Mouse (Mus musculus): ENCODE measurements around the gene Rbpjl. TPM values are rescaled to one million over a fixed set of nuclear protein-coding genes. Genes with fewer than 3 reads are reported as not detected.

The Rbpjl gene
- total and polyA plus RNA-seq, 3 experiments = 0.18 TPM; not detected in 2

GRCm38 (mm10) chr2:164436961-164437360 lies 34.0 kb downstream of the Rbpjl start:
- no peaks in the 10 kb centered on the region for H3K27me3 ChIP-seq (ENCODE audit: control insufficient read depth, insufficient read depth, low read length)
- WGBS = 64% methylated on average over 3 of the region's 3 CpGs
- peak in 1 of 2 experiments; percentile 47 for DNase-seq
- no peaks in the 10 kb centered on the region for H3K79me2 ChIP-seq (replicated peaks; ENCODE audit: control insufficient read depth, insufficient read depth, low read length)
- TF ChIP-seq POLR2A (IDR thresholded peaks at IDR 0.05; ENCODE audit: insufficient read depth, low read depth, low read length) = no peak
- no peak for TF ChIP-seq CTCF (IDR thresholded peaks at IDR 0.05)
- no peak for TF ChIP-seq EP300 (IDR thresholded peaks at IDR 0.05; ENCODE audit: insufficient read depth, low read depth, low read length)
- no peaks in the 10 kb centered on the region for H3K36me3 ChIP-seq (ENCODE audit: control insufficient read depth, insufficient read depth, low read length)
- peaks cover 12% of the 10 kb centered on the region for H3K4me1 ChIP-seq (ENCODE audit: control insufficient read depth, insufficient read depth, low read length)
- H3K4me3 ChIP-seq = no peak overlapping the region
- intact Hi-C loops (cut with DNase I) = no loop called here
- H3K27ac ChIP-seq = peak overlapping the region; percentile 9; the same call in 1 of the 2 replicates
- H3K9ac ChIP-seq (ENCODE audit: low read depth, low read length) = no peak overlapping the region

- intact Hi-C loops (cut with DNase I) = no loop called here
- H3K36me3 ChIP-seq (ENCODE audit: control insufficient read depth, insufficient read depth, low read length) = no peaks in the 10 kb centered on the region
- no peaks in the 10 kb centered on the region for H3K79me2 ChIP-seq (replicated peaks; ENCODE audit: control insufficient read depth, insufficient read depth, low read length)
- TF ChIP-seq POLR2A (IDR thresholded peaks at IDR 0.05; ENCODE audit: insufficient read depth, low read depth, low read length) = no peak
- WGBS = 81% methylated on average over 6 of the region's 6 CpGs
- no peak for DNase-seq
- no peak overlapping the region for H3K27ac ChIP-seq
- no peak overlapping the region for H3K4me3 ChIP-seq
- H3K9ac ChIP-seq (ENCODE audit: low read depth, low read length) = no peak overlapping the region
- no peaks in the 10 kb centered on the region for H3K27me3 ChIP-seq (ENCODE audit: control insufficient read depth, insufficient read depth, low read length)
- H3K4me1 ChIP-seq (ENCODE audit: control insufficient read depth, insufficient read depth, low read length) = peaks cover 8% of the 10 kb centered on the region
Measured at GRCm38 (mm10) chr2:164437710-164438109, 34.8 kb downstream of the Rbpjl start.

GRCm38 (mm10) chr2:164438257-164438656 lies 35.3 kb downstream of the Rbpjl start:
- H3K27ac ChIP-seq = no peak overlapping the region
- H3K4me3 ChIP-seq = no peak overlapping the region
- no peak overlapping the region for H3K9ac ChIP-seq (ENCODE audit: low read depth, low read length)
- H3K79me2 ChIP-seq (replicated peaks; ENCODE audit: control insufficient read depth, insufficient read depth, low read length) = no peaks in the 10 kb centered on the region
- no peak for TF ChIP-seq POLR2A (IDR thresholded peaks at IDR 0.05; ENCODE audit: insufficient read depth, low read depth, low read length)
- no peak for TF ChIP-seq CTCF (IDR thresholded peaks at IDR 0.05)
- no peak for TF ChIP-seq EP300 (IDR thresholded peaks at IDR 0.05; ENCODE audit: insufficient read depth, low read depth, low read length)
- 65% methylated on average over 8 of the region's 8 CpGs for WGBS
- no peak for DNase-seq
- intact Hi-C loops (cut with DNase I) = no loop called here
- H3K36me3 ChIP-seq (ENCODE audit: control insufficient read depth, insufficient read depth, low read length) = no peaks in the 10 kb centered on the region
- no peaks in the 10 kb centered on the region for H3K27me3 ChIP-seq (ENCODE audit: control insufficient read depth, insufficient read depth, low read length)
- peaks cover 7% of the 10 kb centered on the region for H3K4me1 ChIP-seq (ENCODE audit: control insufficient read depth, insufficient read depth, low read length)

- TF ChIP-seq CTCF (IDR thresholded peaks at IDR 0.05) = no peak
- Histone ChIP-seq H3K4me1 (ENCODE audit: control insufficient read depth, insufficient read depth, low read length) (peaks cover 7% of the 10 kb centered on the region), H3K4me3 (no peak overlapping the region), H3K27ac (no peak overlapping the region), H3K9ac (ENCODE audit: low read depth, low read length) (no peak overlapping the region), H3K79me2 (replicated peaks; ENCODE audit: control insufficient read depth, insufficient read depth, low read length) (no peaks in the 10 kb centered on the region), H3K36me3 (ENCODE audit: control insufficient read depth, insufficient read depth, low read length) (no peaks in the 10 kb centered on the region), H3K27me3 (ENCODE audit: control insufficient read depth, insufficient read depth, low read length) (no peaks in the 10 kb centered on the region)
- intact Hi-C loops (cut with DNase I) = no loop called here
- peak in 1 of 2 experiments; percentile 37 for DNase-seq
- WGBS = 51% methylated on average over 3 of the region's 3 CpGs
Measured at GRCm38 (mm10) chr2:164439001-164439421, 36.1 kb downstream of the Rbpjl start.

GRCm38 (mm10) chr2:164440314-164440713 lies 37.4 kb downstream of the Rbpjl start:
- H3K27me3 ChIP-seq (ENCODE audit: control insufficient read depth, insufficient read depth, low read length) = no peaks in the 10 kb centered on the region
- H3K4me1 ChIP-seq (ENCODE audit: control insufficient read depth, insufficient read depth, low read length) = peaks cover 7% of the 10 kb centered on the region
- intact Hi-C loops (cut with DNase I) = no loop called here
- 75% methylated on average over 5 of the region's 5 CpGs for WGBS
- TF ChIP-seq POLR2A (IDR thresholded peaks at IDR 0.05; ENCODE audit: insufficient read depth, low read depth, low read length) (no peak), EP300 (IDR thresholded peaks at IDR 0.05; ENCODE audit: insufficient read depth, low read depth, low read length) (no peak), CTCF (IDR thresholded peaks at IDR 0.05) (no peak)
- no peak overlapping the region for H3K4me3 ChIP-seq
- no peaks in the 10 kb centered on the region for H3K79me2 ChIP-seq (replicated peaks; ENCODE audit: control insufficient read depth, insufficient read depth, low read length)
- no peak for DNase-seq
- no peaks in the 10 kb centered on the region for H3K36me3 ChIP-seq (ENCODE audit: control insufficient read depth, insufficient read depth, low read length)
- no peak overlapping the region for H3K9ac ChIP-seq (ENCODE audit: low read depth, low read length)
- no peak overlapping the region for H3K27ac ChIP-seq

GRCm38 (mm10) chr2:164441155-164441554 lies 38.2 kb downstream of the Rbpjl start:
- DNase-seq = peak in 1 of 2 experiments; percentile 57
- WGBS = 65% methylated on average over 8 of the region's 8 CpGs
- H3K36me3 ChIP-seq (ENCODE audit: control insufficient read depth, insufficient read depth, low read length) = no peaks in the 10 kb centered on the region
- H3K27me3 ChIP-seq (ENCODE audit: control insufficient read depth, insufficient read depth, low read length) = no peaks in the 10 kb centered on the region
- no peak for TF ChIP-seq POLR2A (IDR thresholded peaks at IDR 0.05; ENCODE audit: insufficient read depth, low read depth, low read length)
- TF ChIP-seq CTCF (IDR thresholded peaks at IDR 0.05) = no peak
- no peak for TF ChIP-seq EP300 (IDR thresholded peaks at IDR 0.05; ENCODE audit: insufficient read depth, low read depth, low read length)
- no peak overlapping the region for H3K4me3 ChIP-seq
- H3K4me1 ChIP-seq (ENCODE audit: control insufficient read depth, insufficient read depth, low read length) = peaks cover 4% of the 10 kb centered on the region; the same call in 1 of the 2 replicates
- no peak overlapping the region for H3K9ac ChIP-seq (ENCODE audit: low read depth, low read length)
- no peak overlapping the region for H3K27ac ChIP-seq
- intact Hi-C loops (cut with DNase I) = no loop called here
- no peaks in the 10 kb centered on the region for H3K79me2 ChIP-seq (replicated peaks; ENCODE audit: control insufficient read depth, insufficient read depth, low read length)
